Mouse (Mus musculus): ENCODE measurements at regions not wholly inside any gene's neighbourhood (a gene's known extent, or its start where the extent isn't known, plus 50 kb on each side); places are given as distances from the start of the nearest gene placed in this dataset.

DNA sequence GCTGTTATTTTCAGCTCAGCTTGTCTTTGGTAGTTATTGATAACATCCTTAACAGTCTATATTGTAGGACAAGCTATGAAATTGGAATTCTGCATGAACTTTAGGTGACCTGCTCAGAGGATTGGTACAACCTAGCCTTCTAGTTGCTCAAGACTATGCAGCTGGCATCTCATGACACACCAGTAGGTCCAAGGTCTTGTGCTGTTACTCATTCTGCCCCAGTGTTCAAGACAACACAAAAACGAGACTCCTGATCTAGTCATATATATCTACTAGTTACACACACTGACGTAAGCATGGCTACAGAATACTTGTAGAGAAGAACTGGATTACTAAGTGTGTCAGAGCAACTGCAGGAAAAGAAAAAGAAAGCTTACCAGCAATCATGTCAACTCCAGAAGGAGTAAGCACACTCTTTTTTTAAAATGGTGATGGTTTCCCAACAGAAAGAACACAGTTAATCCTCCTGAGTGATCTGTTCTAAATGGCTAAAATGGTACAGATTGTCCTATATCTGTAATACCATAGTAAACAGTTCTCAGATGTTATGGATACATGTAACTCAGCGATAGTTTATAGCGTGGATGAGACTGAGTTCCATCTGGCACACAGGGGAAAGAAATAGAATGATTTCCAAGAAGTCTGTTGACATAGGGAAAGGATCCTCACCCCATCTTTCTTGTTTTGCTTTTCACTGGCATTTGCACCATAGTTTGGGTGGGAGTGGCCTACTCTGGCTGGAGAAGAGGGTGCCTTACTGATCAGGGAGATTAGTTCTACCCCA, 85.4 kb upstream of the Gm11146 start:
- peak; percentile 40 for DNase-seq

- peak; percentile 43 for DNase-seq
Observed at GRCm38 (mm10) chr16:77685651-77686190, 83.8 kb upstream of the Gm11146 start.

- DNase-seq, result no peak
Observed at GRCm38 (mm10) chr16:77684521-77684920, 82.6 kb upstream of the Gm11146 start.

DNA sequence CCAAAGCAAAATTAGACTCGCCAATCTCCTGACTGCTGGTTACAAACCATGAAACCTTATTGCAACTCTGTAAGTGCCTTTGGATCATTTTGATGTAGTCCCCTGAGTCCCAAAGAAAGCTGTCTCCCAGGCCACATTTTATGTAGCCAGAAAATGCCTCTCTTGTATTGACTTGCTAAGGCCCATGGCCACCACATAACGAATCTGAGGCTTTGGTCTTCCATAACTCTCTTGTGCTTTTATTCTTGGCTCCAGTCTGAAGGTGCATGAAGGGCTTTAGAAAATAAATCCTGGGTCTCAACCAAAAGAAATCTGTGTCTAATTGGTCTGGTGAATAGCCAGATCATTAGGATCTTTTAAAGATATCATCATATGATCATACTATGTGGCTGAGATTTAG, 77.3 kb upstream of the Gm11146 start:
- DNase-seq, result no peak

GRCm38 (mm10) chr16:77676805-77677204, 74.9 kb upstream of the Gm11146 start:
- DNase-seq, result no peak

- no peak for DNase-seq
Observed at GRCm38 (mm10) chr16:77675885-77676597, 74.1 kb upstream of the Gm11146 start.

GRCm38 (mm10) chr16:77671253-77671652, 69.4 kb upstream of the Gm11146 start:
- DNase-seq, result no peak

DNA sequence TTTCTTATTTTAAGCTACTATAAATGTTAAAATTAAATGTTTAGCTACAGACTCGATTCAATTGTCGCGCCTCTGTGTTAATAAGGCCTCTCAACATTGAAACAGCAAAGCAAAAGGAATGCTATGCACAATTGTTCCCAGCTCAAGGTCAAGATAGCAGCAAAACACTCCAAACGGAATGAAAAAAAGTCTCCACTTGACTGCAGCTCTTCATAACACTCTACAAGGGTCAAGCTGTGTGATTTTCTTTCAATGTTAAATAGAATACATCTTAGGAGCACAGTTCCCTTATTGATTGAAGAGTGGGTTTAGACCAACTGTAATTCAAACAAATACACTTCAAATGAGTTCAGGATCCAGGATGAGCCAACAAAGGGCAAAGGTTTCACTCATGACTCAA, 63.9 kb upstream of the Gm11146 start:
- no peak for DNase-seq

- peak; percentile 31 for DNase-seq
Observed at GRCm38 (mm10) chr16:77662107-77662518, 60.2 kb upstream of the Gm11146 start.

GRCm38 (mm10) chr16:77653306-77653705, 51.4 kb upstream of the Gm11146 start:
- DNase-seq, result no peak

Small RNAs in the stretch of these regions (microRNA-seq; reads per million reads assigned to microRNA genes)
- gene Gm25025, result 0 reads per million in 2 experiments

Data from adrenal gland, postnatal 14 days (tissue).